Mouse (Mus musculus) kidney, embryonic 16.5 days (tissue): ENCODE measurements at regions not wholly inside any gene's neighbourhood (a gene's known extent, or its start where the extent isn't known, plus 50 kb on each side); places are given as distances from the start of the nearest gene placed in this dataset.

Source experiments
- ATAC-seq: fragments of 200-750 bp; cut with Nextera tagmentation; 2 replicates; pipeline ENCODE4 v1.8.0; 2017; ENCODE audit warnings: moderate TSS enrichment; ENCODE audit not compliant: low FRiP score, low TSS enrichment
- H3K27ac ChIP-seq: fragments of 300-500 bp; sonication (generic); 2 replicates; pipeline ENCODE4 v1.5.1; 2014; ENCODE audit warnings: low read length
- H3K27me3 ChIP-seq: fragments of 300-500 bp; sonication (generic); 2 replicates; pipeline ENCODE4 v1.6.1; 2014; ENCODE audit warnings: low read length, control low read depth, mixed read lengths; ENCODE audit not compliant: insufficient read depth
- H3K36me3 ChIP-seq: fragments of 300-500 bp; sonication (generic); 2 replicates; pipeline ENCODE4 v1.6.1; 2014; ENCODE audit warnings: low read length, control low read depth, mixed read lengths; ENCODE audit not compliant: insufficient read depth
- H3K4me1 ChIP-seq: fragments of 300-500 bp; sonication (generic); 2 replicates; pipeline ENCODE4 v1.6.1; 2014; ENCODE audit warnings: low read length, control low read depth, mixed read lengths; ENCODE audit not compliant: insufficient read depth
- H3K4me2 ChIP-seq: fragments of 300-500 bp; sonication (generic); replicated peaks from 2 replicates; pipeline ENCODE4 v1.6.1; 2014; ENCODE audit warnings: low read depth, low read length
- H3K4me3 ChIP-seq: fragments of 300-500 bp; sonication (generic); 2 replicates; pipeline ENCODE4 v1.5.1; 2014; ENCODE audit warnings: mild to moderate bottlenecking, low read length
- H3K9ac ChIP-seq: fragments of 300-500 bp; sonication (generic); replicated peaks from 2 replicates; pipeline ENCODE4 v1.6.1; 2014; ENCODE audit warnings: low read length
- H3K9me3 ChIP-seq: fragments of 300-500 bp; sonication (generic); 2 replicates; pipeline ENCODE4 v1.6.1; 2016; ENCODE audit warnings: low read length, control low read depth
- WGBS: fragments of 180-500 bp; shearing (Covaris S2); extraction: QIAGEN DNeasy Blood & Tissue Kit; methylation state at CpG from one replicate; pipeline ENCODE4 v1.1.7; 2014; 5-methylcytosine and 5-hydroxymethylcytosine counted together

DNA sequence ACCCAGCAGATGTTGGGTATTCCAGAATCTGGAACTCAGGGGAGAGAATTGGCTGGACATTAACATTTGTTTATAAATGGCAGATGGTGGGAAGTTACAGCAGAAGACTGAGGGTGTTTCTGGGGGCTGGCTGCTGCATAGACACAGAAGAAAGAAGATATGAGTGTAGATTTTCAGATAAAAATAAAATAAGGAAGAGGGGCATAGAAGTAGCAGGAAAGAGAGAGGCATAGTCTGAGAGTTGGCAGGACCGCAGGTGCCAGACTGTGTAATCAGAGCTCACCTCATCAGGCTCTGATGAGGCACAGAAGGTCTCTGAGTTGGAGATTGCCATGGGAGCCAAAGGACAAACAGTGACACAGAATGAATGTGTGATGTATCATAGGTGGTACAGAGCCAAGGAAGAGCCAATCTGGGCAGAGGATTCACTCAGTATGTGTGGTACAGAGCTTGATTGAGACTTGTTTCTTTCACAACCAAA is 2912.9 kb upstream of the Lrrc6 start:
- Histone ChIP-seq H3K9me3 (no peaks in the 10 kb centered on the region), H3K27ac (no peak overlapping the region), H3K36me3 (no peaks in the 10 kb centered on the region), H3K9ac (no peak overlapping the region), H3K4me2 (no peak overlapping the region), H3K4me3 (no peak overlapping the region), H3K4me1 (no peaks in the 10 kb centered on the region), H3K27me3 (no peaks in the 10 kb centered on the region)
- WGBS = 96% methylated on average over 1 of the region's 1 CpGs
- ATAC-seq = no peak

DNA sequence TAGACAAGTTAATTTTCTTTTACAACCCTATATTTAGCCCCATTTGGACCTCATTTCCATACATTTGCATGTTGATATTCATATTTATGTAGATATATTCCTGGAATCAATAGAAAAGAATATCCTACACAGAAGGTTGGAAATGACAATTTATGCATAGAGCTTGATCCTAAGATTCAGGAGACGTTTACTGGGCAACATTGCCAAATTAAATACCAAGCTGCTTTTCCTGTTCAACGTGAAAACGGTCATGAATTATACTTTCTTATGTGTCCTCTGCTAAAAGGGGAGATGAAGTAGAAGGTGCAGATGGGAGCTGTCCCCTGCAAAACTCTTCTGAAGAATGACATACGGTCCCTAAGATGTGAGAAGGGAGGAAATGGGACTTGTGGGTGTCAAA is 2888.9 kb upstream of the Lrrc6 start:
- no peak overlapping the region for H3K4me2 ChIP-seq
- H3K9me3 ChIP-seq = no peaks in the 10 kb centered on the region
- H3K4me1 ChIP-seq = no peaks in the 10 kb centered on the region
- H3K27me3 ChIP-seq = no peaks in the 10 kb centered on the region
- no peak for ATAC-seq
- no peak overlapping the region for H3K4me3 ChIP-seq
- no peak overlapping the region for H3K9ac ChIP-seq
- 74% methylated on average over 4 of the region's 4 CpGs for WGBS
- no peaks in the 10 kb centered on the region for H3K36me3 ChIP-seq
- no peak overlapping the region for H3K27ac ChIP-seq

DNA sequence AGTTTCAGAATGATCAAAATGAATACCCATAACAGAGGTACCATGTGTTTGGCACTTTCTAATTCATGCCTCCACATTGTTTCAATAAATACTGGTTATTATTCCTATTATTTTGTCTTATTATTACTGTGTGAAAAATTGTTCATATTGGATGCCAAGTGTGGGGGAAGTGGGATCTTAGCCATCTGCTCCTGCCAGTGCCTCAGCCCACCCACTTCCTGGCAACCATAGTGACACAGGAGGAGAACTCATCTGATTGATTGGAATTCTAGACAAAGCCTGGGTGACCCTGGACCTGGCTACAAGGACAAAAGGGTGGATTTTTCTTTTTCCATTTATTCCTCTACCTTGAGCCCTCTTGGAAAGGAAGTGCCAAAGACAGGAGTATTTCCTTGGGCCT is 2886.8 kb upstream of the Lrrc6 start:
- Histone ChIP-seq H3K4me1 (no peaks in the 10 kb centered on the region), H3K36me3 (no peaks in the 10 kb centered on the region), H3K4me3 (no peak overlapping the region), H3K9me3 (no peaks in the 10 kb centered on the region), H3K9ac (no peak overlapping the region), H3K4me2 (no peak overlapping the region), H3K27me3 (no peaks in the 10 kb centered on the region), H3K27ac (no peak overlapping the region)
- no peak for ATAC-seq

DNA sequence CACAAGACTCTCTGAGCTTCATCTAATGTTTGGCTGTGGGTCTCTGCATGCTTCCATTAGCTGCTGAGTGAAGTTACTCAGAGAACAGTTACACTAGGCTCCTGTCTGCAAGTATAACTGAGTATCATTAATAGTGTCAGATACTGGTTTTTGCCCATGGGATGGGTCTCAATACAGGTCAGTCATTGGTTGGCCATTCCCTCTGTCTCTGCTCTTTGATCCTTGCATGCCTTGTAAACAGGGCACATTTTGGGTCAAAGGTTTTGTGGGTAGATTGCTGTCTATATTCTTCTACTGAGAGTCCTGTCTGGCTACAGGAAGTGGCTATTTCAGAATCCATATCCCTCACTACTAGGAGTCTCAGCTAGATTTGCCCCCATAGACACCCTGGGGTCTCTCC is 2864.7 kb upstream of the Lrrc6 start:
- Histone ChIP-seq H3K27ac (no peak overlapping the region), H3K36me3 (no peaks in the 10 kb centered on the region), H3K9ac (no peak overlapping the region), H3K4me1 (no peaks in the 10 kb centered on the region), H3K9me3 (no peaks in the 10 kb centered on the region), H3K4me3 (no peak overlapping the region), H3K27me3 (no peaks in the 10 kb centered on the region), H3K4me2 (no peak overlapping the region)
- no peak for ATAC-seq

DNA sequence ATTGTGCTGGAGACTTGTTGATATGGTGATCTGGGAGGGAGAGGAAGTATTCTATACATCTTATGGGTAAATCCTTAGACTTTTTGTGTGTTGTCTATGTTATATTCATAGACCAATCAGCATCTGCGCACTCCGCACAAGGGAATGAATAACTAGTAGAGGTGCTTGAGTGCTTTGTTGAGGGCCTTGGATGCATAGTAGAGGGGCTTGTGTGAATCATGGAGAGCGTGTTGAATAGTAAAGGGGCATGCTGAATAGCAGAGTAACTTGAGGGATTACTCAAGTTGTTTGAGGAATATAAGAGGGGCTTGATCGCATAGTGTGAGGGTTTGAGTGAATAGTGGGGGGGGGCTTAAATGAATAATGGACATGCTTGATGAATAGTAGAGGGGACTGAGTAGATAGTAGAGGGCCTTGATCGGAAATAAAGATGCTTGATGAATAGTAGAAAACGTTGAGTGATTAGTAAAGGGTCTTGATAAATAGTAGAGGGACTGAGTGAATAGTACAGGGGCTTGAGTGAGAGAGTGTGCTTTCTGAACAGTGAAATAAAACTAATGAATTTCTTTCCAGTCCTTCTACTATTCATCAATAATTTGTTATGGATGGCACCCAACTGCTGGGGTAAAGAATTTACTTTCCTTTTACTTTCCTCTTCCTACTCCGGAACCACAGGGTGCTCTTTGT is 2849.5 kb upstream of the Lrrc6 start:
- H3K9me3 ChIP-seq = no peaks in the 10 kb centered on the region
- WGBS = 90% methylated on average over 7 of the region's 7 CpGs
- no peak for ATAC-seq
- H3K9ac ChIP-seq = no peak overlapping the region
- H3K27ac ChIP-seq = no peak overlapping the region
- no peaks in the 10 kb centered on the region for H3K4me1 ChIP-seq
- no peak overlapping the region for H3K4me3 ChIP-seq
- H3K36me3 ChIP-seq = no peaks in the 10 kb centered on the region
- H3K4me2 ChIP-seq = no peak overlapping the region
- H3K27me3 ChIP-seq = no peaks in the 10 kb centered on the region

DNA sequence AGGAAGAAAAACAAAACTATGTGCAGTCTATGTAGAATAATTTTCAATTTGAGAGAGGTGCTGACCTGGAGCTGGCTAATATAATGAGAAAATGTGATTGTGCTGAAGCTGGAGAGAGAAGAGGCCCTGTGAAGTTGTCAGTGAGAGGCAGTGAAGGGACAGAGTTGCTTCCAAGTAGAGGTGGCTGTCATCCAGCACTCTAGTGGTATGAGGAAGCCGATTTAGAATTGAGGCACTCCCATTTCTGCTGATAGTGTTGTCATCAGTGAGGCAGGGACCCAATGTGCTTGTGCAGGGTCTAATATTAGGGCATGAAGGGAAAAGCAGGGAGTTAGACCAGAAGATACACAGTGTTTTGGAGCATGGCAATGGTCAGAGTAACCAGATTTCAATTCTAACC is 2845.4 kb upstream of the Lrrc6 start:
- ATAC-seq = no peak
- H3K9ac ChIP-seq = no peak overlapping the region
- no peaks in the 10 kb centered on the region for H3K4me1 ChIP-seq
- H3K4me3 ChIP-seq = no peak overlapping the region
- WGBS = 76% methylated on average over 1 of the region's 1 CpGs
- H3K27me3 ChIP-seq = no peaks in the 10 kb centered on the region
- no peak overlapping the region for H3K4me2 ChIP-seq
- no peaks in the 10 kb centered on the region for H3K9me3 ChIP-seq
- no peaks in the 10 kb centered on the region for H3K36me3 ChIP-seq
- no peak overlapping the region for H3K27ac ChIP-seq

DNA sequence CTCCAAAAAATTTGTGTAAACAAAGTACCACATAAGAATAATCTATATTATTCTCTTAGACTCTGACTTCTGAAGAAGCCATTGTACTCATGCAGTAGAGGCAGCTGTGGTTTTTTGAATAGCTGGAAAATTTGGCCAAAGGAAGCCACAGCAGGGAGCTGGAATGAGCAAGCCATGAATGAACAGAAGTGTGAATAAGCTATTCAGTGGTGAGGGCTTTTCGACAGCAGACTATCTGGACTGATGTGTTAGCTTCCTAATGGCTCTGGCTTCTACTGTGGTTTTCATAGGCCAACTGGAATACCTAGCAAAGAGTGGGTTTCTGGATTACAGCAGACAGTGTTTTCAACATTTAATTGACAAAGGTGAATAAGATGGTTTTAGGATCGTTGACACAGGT is 2842.0 kb upstream of the Lrrc6 start:
- no peak overlapping the region for H3K4me2 ChIP-seq
- no peaks in the 10 kb centered on the region for H3K4me1 ChIP-seq
- H3K27me3 ChIP-seq = no peaks in the 10 kb centered on the region
- no peak overlapping the region for H3K9ac ChIP-seq
- no peaks in the 10 kb centered on the region for H3K36me3 ChIP-seq
- H3K4me3 ChIP-seq = no peak overlapping the region
- 75% methylated on average over 2 of the region's 2 CpGs for WGBS
- no peak overlapping the region for H3K27ac ChIP-seq
- no peaks in the 10 kb centered on the region for H3K9me3 ChIP-seq
- no peak for ATAC-seq

DNA sequence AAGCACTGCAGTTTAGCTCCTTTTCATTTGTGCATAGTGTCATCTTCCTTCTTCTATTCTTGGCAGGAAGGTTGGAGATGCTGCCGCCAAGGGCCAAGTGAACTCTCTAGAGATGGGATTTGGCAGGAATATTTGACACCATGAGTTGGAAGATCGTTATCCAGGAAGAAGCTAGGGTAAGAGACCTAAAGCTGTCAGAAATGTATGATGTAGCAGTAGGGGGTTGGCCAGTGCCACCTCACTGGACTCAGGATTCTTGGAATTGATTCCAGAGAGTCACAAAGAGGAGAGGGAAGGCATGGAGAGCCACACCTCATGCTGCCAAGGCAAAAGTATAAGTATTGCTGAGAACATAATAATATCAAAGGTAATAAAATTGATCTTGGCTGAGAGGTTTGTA is 2835.8 kb upstream of the Lrrc6 start:
- Histone ChIP-seq H3K4me1 (no peaks in the 10 kb centered on the region), H3K9ac (no peak overlapping the region), H3K36me3 (no peaks in the 10 kb centered on the region), H3K4me2 (no peak overlapping the region), H3K4me3 (no peak overlapping the region), H3K27ac (no peak overlapping the region), H3K27me3 (no peaks in the 10 kb centered on the region), H3K9me3 (no peaks in the 10 kb centered on the region)
- 67% methylated on average over 2 of the region's 2 CpGs for WGBS
- no peak for ATAC-seq

DNA sequence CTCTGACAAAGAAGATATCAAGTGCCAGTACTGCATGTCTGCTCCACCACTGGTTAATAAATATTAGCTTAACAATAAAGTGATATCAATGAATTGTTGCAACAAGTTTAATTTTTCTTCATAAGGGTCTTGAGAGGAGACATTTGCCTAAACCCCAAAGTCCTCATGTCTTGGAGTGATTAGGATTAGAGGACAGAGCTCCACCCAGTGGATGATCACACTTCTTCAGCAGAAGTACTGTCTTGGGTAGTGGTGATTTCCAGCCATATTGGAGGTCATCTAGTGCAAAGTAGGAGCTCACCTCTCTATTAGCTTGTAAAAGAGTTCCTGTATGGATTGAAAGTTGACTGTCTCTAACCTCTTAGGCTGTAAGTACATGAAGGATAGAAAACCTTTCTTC is 2825.8 kb upstream of the Lrrc6 start:
- no peak for ATAC-seq
- Histone ChIP-seq H3K9me3 (no peaks in the 10 kb centered on the region), H3K4me2 (no peak overlapping the region), H3K4me3 (no peak overlapping the region), H3K9ac (no peak overlapping the region), H3K4me1 (no peaks in the 10 kb centered on the region), H3K27ac (no peak overlapping the region), H3K36me3 (no peaks in the 10 kb centered on the region), H3K27me3 (no peaks in the 10 kb centered on the region)

DNA sequence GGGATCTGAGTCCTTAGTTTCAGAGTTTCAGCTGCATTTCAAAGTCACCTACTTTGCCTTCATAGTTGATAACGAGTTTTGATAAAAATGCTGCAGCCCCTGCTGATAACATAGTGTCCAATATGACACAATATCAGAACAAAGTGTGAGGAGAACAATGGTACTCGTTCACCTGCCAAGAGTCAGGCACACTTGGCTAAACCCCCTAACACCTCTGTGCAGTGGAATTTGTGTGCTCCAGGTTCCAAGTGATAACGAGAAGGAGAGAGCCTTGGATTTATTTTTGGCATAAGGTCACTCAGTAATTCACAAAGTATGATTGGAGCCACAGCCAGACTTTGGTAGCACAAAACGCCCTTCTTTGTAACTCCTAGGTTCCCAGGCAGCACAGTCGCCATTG is 2802.4 kb upstream of the Lrrc6 start:
- Histone ChIP-seq H3K4me1 (no peaks in the 10 kb centered on the region), H3K27me3 (no peaks in the 10 kb centered on the region), H3K36me3 (no peaks in the 10 kb centered on the region), H3K4me3 (no peak overlapping the region), H3K9ac (no peak overlapping the region), H3K27ac (no peak overlapping the region), H3K4me2 (no peak overlapping the region), H3K9me3 (no peaks in the 10 kb centered on the region)
- WGBS = 65% methylated on average over 5 of the region's 5 CpGs
- ATAC-seq = no peak
